Mouse (Mus musculus): ENCODE results near the gene Paqr3. TPM values are rescaled to one million over a fixed set of nuclear protein-coding genes. Genes with fewer than 3 reads are reported as not detected.

The Paqr3 gene
- total RNA-seq (2014; fragmentation: Nextera tagmentation) (4.3 TPM in 1 of 2 replicates, not detected in the other), total RNA-seq (2017) (1.6 and 2.6 TPM in 2 replicates)

DNA sequence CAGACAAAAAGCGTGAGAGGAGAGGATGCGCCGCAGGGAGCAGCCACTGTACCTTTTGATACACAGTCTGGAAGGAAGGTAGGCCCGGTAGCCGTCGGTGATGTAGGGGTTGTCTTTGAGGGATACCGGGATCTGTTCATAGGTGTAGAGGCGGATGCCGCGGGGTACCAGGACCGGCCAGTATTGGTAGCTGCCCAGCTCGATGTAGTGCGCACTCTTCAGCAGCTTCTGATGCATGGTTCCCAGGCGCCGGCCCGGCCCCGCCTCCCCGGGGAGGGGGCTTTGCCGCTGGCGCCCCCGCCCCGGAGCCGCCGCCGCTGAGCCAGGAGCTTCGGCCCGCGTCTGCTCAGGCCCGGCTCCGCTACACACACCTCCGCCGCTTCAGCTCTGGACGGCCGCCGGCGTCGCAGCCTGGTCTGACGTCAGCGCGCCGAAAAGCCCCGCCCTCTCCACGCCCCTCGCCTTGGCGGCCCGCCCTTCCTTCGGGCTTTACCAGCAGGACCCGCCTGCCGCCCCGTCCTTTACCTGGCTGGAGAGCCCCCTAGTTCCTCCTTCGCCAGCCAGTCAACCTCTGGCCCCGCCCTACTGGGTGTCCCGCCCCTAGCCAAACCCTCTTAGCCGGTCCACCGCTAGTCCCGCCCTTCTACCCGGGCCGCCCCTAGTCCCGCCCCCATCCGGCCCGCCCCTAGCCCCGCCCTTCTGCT, at the start of gene Paqr3:
Gene Paqr3 (minus strand): TSS at position 390 of the 704 bp plus-strand sequence.
- peak; percentile 99 for ATAC-seq (replicated peaks; ENCODE audit: low FRiP score, low TSS enrichment, poor library complexity, severe bottlenecking)

GRCm38 (mm10) chr5:97154688-97155087, 43.3 kb upstream of the Paqr3 start:
- no peak for ATAC-seq (replicated peaks; ENCODE audit: low FRiP score, low TSS enrichment, poor library complexity, severe bottlenecking)

DNA sequence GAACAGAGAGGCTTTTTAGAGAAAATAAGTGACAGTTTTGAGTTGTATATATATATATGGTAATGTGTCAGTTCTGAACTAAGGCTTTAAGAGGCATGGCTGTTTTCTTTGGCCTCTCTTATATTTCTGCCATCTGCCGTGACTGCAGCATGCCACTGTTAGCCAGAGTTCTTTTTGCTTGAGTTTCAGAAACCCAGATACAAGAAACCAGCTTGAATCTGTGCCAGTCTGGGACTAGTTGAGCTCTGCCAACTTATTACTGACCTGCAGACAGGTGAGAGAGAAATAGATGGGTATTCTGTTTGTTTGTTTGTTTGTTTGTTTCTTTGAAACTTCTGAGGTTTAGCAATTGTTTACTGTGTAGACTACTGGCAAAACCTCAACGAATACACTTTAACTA, 23.9 kb upstream of the Paqr3 start:
- ATAC-seq (replicated peaks; ENCODE audit: low FRiP score, low TSS enrichment, poor library complexity, severe bottlenecking): no peak

DNA sequence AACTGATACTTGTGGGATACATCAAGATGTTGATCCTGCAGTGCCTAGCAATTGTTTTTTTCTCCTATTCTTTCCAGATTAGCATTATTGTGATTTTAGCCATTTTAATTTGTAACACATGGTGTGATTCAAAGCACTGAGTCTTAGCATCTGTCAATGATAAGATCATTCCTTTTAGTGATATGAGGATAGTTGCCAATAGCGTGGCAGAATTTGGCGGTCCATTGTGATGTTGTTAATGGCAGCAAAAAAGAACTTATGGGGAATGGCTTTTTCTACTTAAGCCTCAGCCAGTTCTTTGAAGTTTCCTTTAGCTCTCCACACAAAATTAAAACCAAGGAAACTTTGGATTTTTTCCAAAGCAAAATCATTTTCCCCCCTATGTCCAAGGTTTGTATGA, 18.2 kb upstream of the Paqr3 start:
- ATAC-seq (replicated peaks; ENCODE audit: low FRiP score, low TSS enrichment, poor library complexity, severe bottlenecking): no peak

- ATAC-seq (replicated peaks; ENCODE audit: low FRiP score, low TSS enrichment, poor library complexity, severe bottlenecking): peak; percentile 83
Measured at GRCm38 (mm10) chr5:97128242-97129226, 17.1 kb upstream of the Paqr3 start.

- ATAC-seq (replicated peaks; ENCODE audit: low FRiP score, low TSS enrichment, poor library complexity, severe bottlenecking): no peak
Measured at GRCm38 (mm10) chr5:97127284-97127683, 15.9 kb upstream of the Paqr3 start.

GRCm38 (mm10) chr5:97126005-97126404, 14.6 kb upstream of the Paqr3 start:
- peak; percentile 82 for ATAC-seq (replicated peaks; ENCODE audit: low FRiP score, low TSS enrichment, poor library complexity, severe bottlenecking)

- ATAC-seq (replicated peaks; ENCODE audit: low FRiP score, low TSS enrichment, poor library complexity, severe bottlenecking): no peak
Measured at GRCm38 (mm10) chr5:97125459-97125970, 14.1 kb upstream of the Paqr3 start.

GRCm38 (mm10) chr5:97124977-97125376, 13.6 kb upstream of the Paqr3 start:
- no peak for ATAC-seq (replicated peaks; ENCODE audit: low FRiP score, low TSS enrichment, poor library complexity, severe bottlenecking)

DNA sequence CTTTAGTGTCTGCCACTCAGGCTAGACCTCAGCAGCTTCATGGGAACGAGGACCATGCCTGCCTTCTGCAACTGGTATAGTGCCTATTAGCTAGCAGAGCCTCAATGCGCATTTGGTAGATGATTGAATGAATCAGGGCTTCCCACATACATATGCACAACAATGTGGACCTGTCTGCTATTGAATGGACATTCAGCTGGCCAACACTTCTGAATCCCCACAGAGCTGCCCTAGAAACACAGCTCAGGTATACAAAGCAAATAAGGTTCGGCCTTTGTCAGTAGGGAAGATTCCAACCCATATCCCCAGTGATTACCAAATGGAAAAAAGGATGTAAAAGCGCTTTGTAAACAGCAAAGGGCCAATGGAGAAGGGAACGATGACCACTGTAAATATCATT, 699 bp downstream of the Paqr3 start:
- ATAC-seq (replicated peaks; ENCODE audit: low FRiP score, low TSS enrichment, poor library complexity, severe bottlenecking): no peak

DNA sequence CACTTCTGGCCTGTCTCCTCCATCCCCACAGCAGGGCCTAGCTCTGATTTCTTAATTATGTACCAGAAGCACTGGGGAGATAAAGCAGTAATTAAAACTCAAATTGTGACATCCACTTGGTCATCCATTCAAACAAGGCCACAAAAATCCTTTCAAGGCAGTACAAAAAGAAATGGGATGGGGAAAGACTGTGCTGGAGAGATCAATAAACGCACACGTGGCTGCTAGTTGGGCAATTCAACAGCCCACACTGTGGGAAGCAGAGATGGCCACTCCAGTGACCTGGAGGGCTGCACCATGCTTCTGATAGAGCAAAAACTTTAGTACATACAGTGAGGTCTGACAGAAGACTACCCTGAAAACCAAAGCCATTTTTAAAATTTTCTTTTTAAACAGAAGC, 1.3 kb downstream of the Paqr3 start:
- ATAC-seq (replicated peaks; ENCODE audit: low FRiP score, low TSS enrichment, poor library complexity, severe bottlenecking): no peak

DNA sequence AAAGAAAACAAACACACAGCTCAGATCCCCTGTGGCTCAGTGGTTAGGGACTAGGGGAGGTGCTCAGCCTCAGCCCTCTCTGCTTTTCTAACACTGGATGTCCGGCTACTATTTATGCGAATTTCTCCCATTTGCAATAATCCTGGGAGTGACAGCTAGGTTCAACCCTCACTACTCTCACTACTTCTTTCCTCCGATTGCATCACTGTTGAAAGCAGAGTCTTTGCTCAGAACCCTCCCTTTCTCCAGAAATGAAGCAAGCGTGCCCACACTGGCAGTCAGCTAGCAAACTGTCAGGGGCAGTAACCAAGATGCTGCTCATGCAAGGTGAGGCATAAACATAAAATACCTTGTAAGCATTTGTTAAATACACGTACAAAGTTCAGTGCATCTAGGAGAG, 3.1 kb downstream of the Paqr3 start:
- no peak for ATAC-seq (replicated peaks; ENCODE audit: low FRiP score, low TSS enrichment, poor library complexity, severe bottlenecking)

- ATAC-seq (replicated peaks; ENCODE audit: low FRiP score, low TSS enrichment, poor library complexity, severe bottlenecking): no peak
Measured at GRCm38 (mm10) chr5:97099954-97100353, 11.4 kb downstream of the Paqr3 start.

DNA sequence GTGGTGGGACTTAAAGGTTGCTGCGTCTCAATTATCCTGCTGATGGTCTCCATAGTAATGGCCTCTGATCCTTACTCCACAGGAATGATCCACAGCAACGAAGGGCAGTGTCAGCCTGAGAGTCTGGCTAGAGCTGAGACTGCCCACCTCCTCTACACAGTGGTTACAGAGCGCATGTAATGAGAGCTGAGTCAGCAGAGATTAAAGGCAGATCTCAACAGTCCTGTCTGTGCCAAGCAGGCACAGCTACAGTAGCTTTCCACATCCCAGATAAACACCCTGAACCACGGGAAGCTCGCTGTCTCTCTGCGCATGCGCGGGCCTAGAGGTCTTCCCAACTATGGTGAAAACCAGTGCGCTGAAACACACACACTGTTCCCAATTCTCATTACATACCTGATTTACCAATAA, 13.8 kb downstream of the Paqr3 start:
- no peak for ATAC-seq (replicated peaks; ENCODE audit: low FRiP score, low TSS enrichment, poor library complexity, severe bottlenecking)

DNA sequence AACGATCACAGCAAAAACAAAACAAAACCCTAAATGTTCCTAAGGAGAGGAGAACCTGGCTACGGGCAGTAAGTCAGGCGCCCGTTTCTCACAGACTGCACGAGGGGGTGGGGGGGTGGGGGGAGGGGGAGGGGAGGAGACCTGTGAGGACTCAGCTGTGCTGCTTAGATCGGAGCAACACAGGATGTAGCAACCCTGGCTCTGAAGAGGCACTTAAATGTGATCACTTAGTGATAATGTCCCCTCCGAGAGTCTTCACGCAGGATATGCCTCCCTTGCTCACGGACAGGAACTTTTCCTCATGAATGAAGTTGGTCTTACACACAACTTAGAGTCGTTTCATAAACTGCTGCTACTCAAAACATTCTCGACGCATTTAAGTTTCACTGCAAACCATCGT, 16.1 kb downstream of the Paqr3 start:
- no peak for ATAC-seq (replicated peaks; ENCODE audit: low FRiP score, low TSS enrichment, poor library complexity, severe bottlenecking)

DNA sequence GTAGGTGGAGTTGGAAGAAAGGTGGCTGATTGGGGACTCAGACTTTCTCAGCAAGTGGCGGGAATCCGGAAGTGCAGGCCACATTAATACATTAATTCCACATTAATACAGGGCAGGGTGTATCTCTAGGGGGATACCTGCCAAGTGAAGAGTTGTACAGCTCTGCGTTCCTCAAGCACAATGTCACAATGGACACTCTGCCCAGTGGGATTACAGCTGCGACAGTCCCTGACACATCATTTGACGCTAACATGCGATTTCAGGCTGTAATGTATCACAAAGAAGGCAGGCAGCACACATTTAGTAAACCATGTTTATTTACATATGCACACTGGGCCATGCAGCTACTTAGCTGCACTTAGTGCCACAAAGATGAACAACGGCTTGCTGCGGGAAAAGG, 18.4 kb downstream of the Paqr3 start:
- no peak for ATAC-seq (replicated peaks; ENCODE audit: low FRiP score, low TSS enrichment, poor library complexity, severe bottlenecking)

GRCm38 (mm10) chr5:97090034-97090784, 21.2 kb downstream of the Paqr3 start:
- no peak for ATAC-seq (replicated peaks; ENCODE audit: low FRiP score, low TSS enrichment, poor library complexity, severe bottlenecking)

DNA sequence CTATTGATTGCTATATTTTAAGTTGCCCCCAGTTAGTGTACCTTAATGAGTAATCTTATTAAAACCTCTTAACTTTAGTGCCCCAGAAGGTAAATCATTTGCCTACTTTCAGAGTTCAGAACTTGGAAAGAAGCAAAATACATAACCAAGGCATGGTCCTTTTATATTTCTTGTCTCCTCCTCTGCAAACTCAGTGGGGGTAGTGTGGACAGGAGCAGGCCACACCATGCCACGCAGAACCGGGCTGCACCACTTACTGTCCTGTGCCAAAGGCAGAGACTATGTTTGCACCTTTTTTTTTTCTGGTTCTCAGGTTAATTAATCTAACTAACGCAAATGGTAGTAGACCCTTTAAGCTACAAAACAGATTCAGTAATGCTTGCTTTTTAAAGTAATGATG, 22.0 kb downstream of the Paqr3 start:
- ATAC-seq (replicated peaks; ENCODE audit: low FRiP score, low TSS enrichment, poor library complexity, severe bottlenecking): no peak

DNA sequence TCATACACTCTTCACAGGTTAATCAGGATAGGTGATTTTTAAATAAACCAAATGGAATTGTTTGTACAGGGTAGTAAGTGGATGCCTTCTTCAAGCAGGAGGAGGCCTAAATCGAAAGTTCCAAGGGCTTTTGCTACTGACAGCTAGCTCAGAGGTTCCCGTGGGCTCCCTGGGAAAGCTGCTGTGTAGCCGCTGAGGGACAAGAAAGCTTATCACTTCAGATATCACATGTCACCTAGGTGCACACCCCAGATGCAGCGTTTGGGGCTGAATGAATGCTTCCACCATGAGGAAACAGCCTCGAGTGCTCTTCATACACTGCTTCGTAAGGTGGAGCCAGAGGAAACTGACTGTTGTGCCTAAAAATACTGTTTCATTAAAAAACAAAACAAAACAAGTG, 23.2 kb downstream of the Paqr3 start:
- no peak for ATAC-seq (replicated peaks; ENCODE audit: low FRiP score, low TSS enrichment, poor library complexity, severe bottlenecking)

DNA sequence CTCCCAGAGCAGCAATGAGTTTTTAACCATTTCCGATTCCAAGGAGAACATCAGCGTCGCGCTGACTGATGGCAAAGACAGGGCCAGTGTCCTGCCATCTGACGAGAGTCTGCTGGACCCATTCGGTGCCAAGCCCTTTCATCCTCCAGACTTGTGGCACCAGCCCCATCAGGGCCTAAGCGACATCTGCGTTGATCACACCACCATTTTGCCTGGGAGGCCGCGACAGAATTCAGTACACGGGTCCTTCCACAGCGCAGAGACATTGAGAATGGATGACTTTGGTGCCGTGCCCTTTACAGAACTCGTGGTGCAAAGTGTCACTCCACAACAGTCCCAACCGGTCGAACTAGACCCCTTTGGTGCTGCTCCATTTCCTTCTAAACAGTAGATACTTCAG, 23.6 kb downstream of the Paqr3 start:
- ATAC-seq (replicated peaks; ENCODE audit: low FRiP score, low TSS enrichment, poor library complexity, severe bottlenecking): no peak

Measured in megakaryocyte-erythroid progenitor cell, adult 5-6 weeks (primary cell).